Mouse (Mus musculus): ENCODE data around the gene Uaca.

GRCm38 (mm10) chr9:60776899-60777298 lies 17.4 kb upstream of the Uaca start:
- no peak for TF ChIP-seq CTCF (IDR thresholded peaks at IDR 0.05; ENCODE audit: insufficient read depth, low read length)
- TF ChIP-seq POLR2A (IDR thresholded peaks at IDR 0.05; ENCODE audit: borderline replicate concordance, extremely low read depth, low read depth, low read length), result no peak

All from lung, adult 2 months (tissue).